Mouse (Mus musculus) embryonic facial prominence, embryonic 12.5 days (tissue): Measurements from ENCODE around the gene Mettl6. TPM values are rescaled to one million over a fixed set of nuclear protein-coding genes. Genes with fewer than 3 reads are reported as not detected.
A peak's percentile ranks its signal among the peaks of the same experiment; 100 is the strongest.

Source experiments
- ATAC-seq: fragments of 200-750 bp; cut with Nextera tagmentation; 2 replicates; pipeline ENCODE4 v1.8.0; 2017; ENCODE audit not compliant: insufficient number of reproducible peaks, insufficient read depth, low FRiP score, low TSS enrichment
- H3K27ac ChIP-seq: fragments of 300-500 bp; sonication (generic); 2 replicates; pipeline ENCODE4 v1.5.1; 2016; ENCODE audit warnings: mild to moderate bottlenecking
- H3K27me3 ChIP-seq: fragments of 300-500 bp; sonication (generic); 2 replicates; pipeline ENCODE4 v1.6.1; 2016; ENCODE audit warnings: mild to moderate bottlenecking, moderate library complexity
- H3K36me3 ChIP-seq: fragments of 300-500 bp; sonication (generic); 2 replicates; pipeline ENCODE4 v1.6.1; 2016; ENCODE audit warnings: mild to moderate bottlenecking
- H3K4me1 ChIP-seq: fragments of 300-500 bp; sonication (generic); 2 replicates; pipeline ENCODE4 v1.6.1; 2016
- H3K4me2 ChIP-seq: fragments of 300-500 bp; sonication (generic); replicated peaks from 2 replicates; pipeline ENCODE4 v1.6.1; 2016; ENCODE audit warnings: mild to moderate bottlenecking, moderate library complexity
- H3K4me3 ChIP-seq: fragments of 300-500 bp; sonication (generic); 2 replicates; pipeline ENCODE4 v1.5.1; 2016; ENCODE audit warnings: mild to moderate bottlenecking
- H3K9ac ChIP-seq: fragments of 300-500 bp; sonication (generic); 2 replicates; pipeline ENCODE4 v1.6.1; 2016; ENCODE audit warnings: mild to moderate bottlenecking, moderate library complexity
- H3K9me3 ChIP-seq: fragments of 300-500 bp; sonication (generic); 2 replicates; pipeline ENCODE4 v1.6.1; 2016; ENCODE audit warnings: mild to moderate bottlenecking, moderate library complexity
- WGBS: fragments of 180-500 bp; shearing (Covaris S2); methylation state at CpG from one replicate; pipeline ENCODE4 v1.1.7; 2016; 5-methylcytosine and 5-hydroxymethylcytosine counted together
- polyA plus RNA-seq: library from polyadenylated mRNA; unstranded; fragments of >200 nt; fragmentation: Nextera tagmentation; extraction: Ambion mirVana; gene quantifications from 2 replicates; pipeline ENCODE4 v1.2.1, GENCODE M21; 2016

Mettl6 gene
- polyA plus RNA-seq, 1 experiment from 2014 or later: 85.6 TPM

- Histone ChIP-seq H3K27ac (0 out of 2 replicates have a peak overlapping the region, but pooled peaks have one; percentile 14), H3K4me1 (peaks cover 17% of the 10 kb centered on the region), H3K9me3 (no peaks in the 10 kb centered on the region; the same call in 1 of the 2 replicates), H3K9ac (no peak overlapping the region), H3K36me3 (peaks cover 26% of the 10 kb centered on the region), H3K27me3 (no peaks in the 10 kb centered on the region), H3K4me2 (no peak overlapping the region), H3K4me3 (no peak overlapping the region)
- 67% methylated on average over 5 of the region's 5 CpGs for WGBS
- no peak for ATAC-seq
Measured at GRCm38 (mm10) chr14:31429004-31429395, 65.8 kb downstream of the Mettl6 start.

- Histone ChIP-seq H3K36me3 (peaks cover 26% of the 10 kb centered on the region), H3K9ac (no peak overlapping the region)
- 73% methylated on average over 15 of the region's 15 CpGs for WGBS
Measured at GRCm38 (mm10) chr14:31428211-31429003, 66.4 kb downstream of the Mettl6 start.

More at GRCm38 (mm10) chr14:31428211-31429003, 66.4 kb downstream of the Mettl6 start:
- Histone ChIP-seq H3K4me2 (no peak overlapping the region), H3K9me3 (no peaks in the 10 kb centered on the region; the same call in 1 of the 2 replicates), H3K4me1 (peaks cover 12% of the 10 kb centered on the region), H3K4me3 (no peak overlapping the region), H3K27ac (0 out of 2 replicates have a peak overlapping the region, but pooled peaks have one; percentile 14), H3K27me3 (no peaks in the 10 kb centered on the region)
- ATAC-seq: no peak

Other genes with a start within 250 kb of the Mettl6 start
- gene Phf7, start 243.7 kb downstream of the Mettl6 start, polyA plus RNA-seq: 13.1 and 13.6 TPM in 2 replicates
- 101 and 104 TPM in 2 replicates for gene Bap1, start 243.6 kb downstream of the Mettl6 start, polyA plus RNA-seq
- gene Dnah1, start 171.1 kb downstream of the Mettl6 start, polyA plus RNA-seq: 8.4 and 8.6 TPM in 2 replicates
- gene Capn7, start 158.4 kb downstream of the Mettl6 start, polyA plus RNA-seq: 40.7 and 43.6 TPM in 2 replicates
- 34.7 and 36.3 TPM in 2 replicates for gene Sh3bp5, start 59.0 kb downstream of the Mettl6 start, polyA plus RNA-seq
- 27.7 and 28.0 TPM in 2 replicates for gene Eaf1, start 641 bp downstream of the Mettl6 start, polyA plus RNA-seq
- gene Colq, start 96.3 kb upstream of the Mettl6 start, polyA plus RNA-seq: 0.61 and 1.0 TPM in 2 replicates
- 2.3 TPM in 1 of 2 replicates, not detected in the other for gene Gm49387, start 145.8 kb upstream of the Mettl6 start, polyA plus RNA-seq
- 25.3 and 28.5 TPM in 2 replicates for gene Btd, start 146.0 kb upstream of the Mettl6 start, polyA plus RNA-seq
- 10.6 and 13.8 TPM in 2 replicates for gene Hacl1, start 146.2 kb upstream of the Mettl6 start, polyA plus RNA-seq